Mouse (Mus musculus) adrenal gland, postnatal 10 days (tissue): Measurements from ENCODE around the gene Gadd45a. TPM values are rescaled to one million over a fixed set of nuclear protein-coding genes. Genes with fewer than 3 reads are reported as not detected.
"Not testable (repeated sequence)": the region's sequence is repeated elsewhere in the genome, so short reads cannot be mapped to it uniquely, and the experiment has no call there.

Source experiments
- DNase-seq: peaks from one replicate; pipeline ENCODE4 v3.0.0; 2021; ENCODE audit warnings: mixed read lengths
- total RNA-seq, 2 experiments: library from RNA; stranded (reverse); gene quantifications; 2 replicates each; pipeline ENCODE4 v1.2.3; 2021

The Gadd45a gene
- total RNA-seq, 2 experiments from 2014 or later: 11.6 to 16.2 TPM

DNA sequence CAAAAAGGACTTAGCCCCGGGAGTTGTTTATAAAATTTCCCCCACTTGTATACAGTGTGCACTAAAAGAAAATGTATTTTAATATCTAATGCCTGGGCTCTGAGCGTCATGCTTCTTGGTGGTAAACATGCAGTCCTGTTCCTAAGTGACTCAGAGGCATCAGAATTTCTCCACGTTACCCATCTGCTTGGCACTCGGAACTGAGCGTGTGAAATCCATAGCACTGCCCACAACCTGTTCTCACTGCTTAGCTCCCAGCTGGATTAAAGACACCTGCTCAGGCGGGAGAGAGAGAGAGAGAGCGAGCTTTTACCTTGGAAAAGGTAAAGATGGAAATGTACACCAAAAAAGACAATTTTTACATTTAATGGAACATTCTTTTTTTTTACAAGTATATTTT lies 18.3 kb downstream of the Gadd45a start:
- not testable (repeated sequence) for DNase-seq

DNA sequence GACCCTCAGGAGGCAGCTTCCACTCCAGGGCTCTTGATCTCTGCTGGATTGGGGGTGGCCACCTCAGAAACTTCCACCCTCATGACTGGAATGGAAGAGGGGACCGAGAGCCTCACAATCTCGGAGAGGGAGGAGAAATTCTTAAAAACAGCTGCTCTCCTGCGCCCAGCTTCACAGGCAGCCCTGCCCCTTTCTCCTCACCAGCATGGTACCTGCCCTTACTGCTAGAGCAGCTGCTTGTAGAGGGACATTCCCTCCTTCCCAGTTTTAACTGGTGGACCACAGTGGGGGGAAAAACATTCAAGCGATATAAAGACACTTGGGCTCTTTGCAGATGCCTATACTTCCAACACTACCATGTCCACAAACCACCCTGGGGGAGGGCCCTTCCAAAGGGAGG lies 18.9 kb downstream of the Gadd45a start:
- DNase-seq: no peak

- no peak for DNase-seq
Observed at GRCm38 (mm10) chr6:67016520-67017111, 20.6 kb downstream of the Gadd45a start.

DNA sequence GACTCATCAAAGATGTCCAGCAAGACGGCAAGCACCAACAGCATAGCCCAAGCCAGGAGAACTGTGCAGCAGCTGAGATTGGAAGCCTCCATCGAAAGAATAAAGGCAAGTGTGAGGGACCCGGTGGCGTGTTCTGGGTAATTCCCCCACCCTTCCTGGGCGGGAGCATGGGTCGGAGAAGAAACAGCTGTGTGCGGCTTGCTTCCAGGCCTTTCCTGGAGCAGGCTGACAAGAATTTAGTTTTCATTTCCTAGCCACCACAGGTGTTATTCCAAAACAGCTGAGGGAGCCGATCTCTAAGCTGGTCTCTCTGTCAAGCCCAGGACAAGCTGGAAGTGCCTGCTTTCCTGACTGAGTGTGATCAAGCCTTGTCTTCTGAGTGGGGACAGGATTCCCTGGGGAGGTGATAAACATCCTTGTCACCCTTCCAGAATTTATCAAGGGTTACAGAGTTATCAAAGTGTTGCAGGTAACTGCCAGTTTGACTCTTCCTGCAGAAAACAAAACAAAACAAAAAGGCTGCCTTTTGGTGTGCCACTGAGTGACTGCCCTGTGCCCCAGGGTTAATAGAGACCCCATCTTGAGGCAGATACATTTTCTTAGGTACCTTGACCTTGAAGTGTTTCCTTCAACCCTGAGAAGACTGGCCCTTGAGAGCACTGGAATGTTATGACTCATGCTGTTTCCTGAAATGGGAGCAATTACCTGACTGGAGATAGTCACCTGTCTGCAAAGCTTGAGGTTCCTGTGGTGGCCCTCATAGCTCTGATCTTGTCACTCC lies 21.3 kb downstream of the Gadd45a start:
- DNase-seq: no peak

GRCm38 (mm10) chr6:67014679-67015075 lies 22.6 kb downstream of the Gadd45a start:
- DNase-seq: peak; percentile 30

DNA sequence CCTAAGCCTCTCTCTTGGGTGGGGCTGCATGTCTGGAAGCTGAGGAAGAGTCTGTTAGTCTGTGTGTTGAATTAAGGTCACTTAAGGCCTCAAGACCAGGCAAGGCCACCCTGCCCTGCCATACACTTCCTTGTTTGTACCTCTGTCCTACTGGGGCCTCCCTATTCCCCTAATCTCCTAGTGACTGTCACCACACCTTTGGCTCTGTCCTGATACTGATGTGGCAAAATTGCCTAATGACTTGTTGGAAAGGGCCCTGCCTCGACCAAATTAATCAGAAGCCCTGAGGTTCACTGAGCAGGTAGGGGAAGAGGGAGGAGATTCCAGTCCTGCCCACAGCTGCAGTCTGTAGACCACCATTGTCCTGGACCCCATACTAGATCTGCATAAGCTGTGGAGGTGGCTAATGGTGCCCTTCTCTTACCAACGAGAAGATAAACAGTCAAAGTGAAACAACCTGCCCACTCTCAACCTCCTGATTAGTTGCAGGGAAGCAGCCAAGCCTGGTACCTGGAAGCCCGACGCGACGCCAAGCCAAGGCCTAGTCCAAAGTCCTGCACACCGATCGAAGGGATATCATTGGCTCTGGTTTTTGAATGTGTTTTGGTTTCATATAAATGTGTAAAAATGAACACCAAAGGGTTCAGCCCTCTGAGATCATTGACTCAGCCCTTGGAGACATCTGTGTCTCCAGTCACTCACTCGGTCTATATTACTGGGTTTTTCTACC lies 23.1 kb downstream of the Gadd45a start:
- DNase-seq: no peak

GRCm38 (mm10) chr6:67013293-67013948 lies 23.8 kb downstream of the Gadd45a start:
- DNase-seq: no peak

GRCm38 (mm10) chr6:67011217-67011518 lies 26.1 kb downstream of the Gadd45a start:
- DNase-seq: no peak

DNA sequence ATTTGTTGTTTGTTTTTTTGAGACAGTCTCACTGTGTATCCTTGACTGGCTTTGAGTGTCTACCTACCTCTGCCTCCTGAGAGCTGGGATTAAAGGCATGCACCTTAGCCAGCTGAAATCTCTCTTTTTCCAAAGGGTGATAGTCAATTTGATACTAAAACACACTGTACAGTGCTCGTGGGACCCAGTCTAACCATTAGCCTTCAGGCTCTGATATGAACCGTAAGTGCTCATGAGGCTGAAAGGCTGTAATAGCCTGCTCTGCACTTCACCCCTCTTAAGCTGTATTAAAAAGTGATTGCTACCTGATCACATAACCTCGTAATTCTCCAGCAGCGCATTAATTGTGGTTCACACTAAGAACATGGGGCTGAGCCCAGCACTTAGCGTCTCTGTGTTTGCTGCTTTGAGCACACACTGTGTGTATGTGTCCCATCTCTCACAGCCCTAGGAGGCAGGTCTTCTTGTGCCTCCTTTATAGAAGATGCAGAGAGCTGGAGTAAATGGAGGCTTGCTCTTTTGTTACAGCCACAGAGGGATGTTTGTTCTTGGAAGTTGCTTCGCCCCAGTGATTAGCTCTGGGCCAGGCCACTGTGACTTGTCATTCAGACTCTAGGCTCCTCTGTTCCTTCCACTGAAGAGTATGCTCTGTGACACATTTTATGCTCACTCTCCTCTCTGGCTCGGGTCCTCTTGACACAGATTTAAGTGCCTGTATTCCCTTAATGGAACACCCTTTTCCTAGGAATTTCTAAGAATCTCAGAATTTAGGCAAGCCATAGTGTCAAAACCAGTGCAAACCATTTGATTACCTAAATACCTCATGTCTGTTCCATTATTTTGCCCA lies 26.7 kb downstream of the Gadd45a start:
- no peak for DNase-seq

GRCm38 (mm10) chr6:67009888-67010287 lies 27.4 kb downstream of the Gadd45a start:
- no peak for DNase-seq

DNA sequence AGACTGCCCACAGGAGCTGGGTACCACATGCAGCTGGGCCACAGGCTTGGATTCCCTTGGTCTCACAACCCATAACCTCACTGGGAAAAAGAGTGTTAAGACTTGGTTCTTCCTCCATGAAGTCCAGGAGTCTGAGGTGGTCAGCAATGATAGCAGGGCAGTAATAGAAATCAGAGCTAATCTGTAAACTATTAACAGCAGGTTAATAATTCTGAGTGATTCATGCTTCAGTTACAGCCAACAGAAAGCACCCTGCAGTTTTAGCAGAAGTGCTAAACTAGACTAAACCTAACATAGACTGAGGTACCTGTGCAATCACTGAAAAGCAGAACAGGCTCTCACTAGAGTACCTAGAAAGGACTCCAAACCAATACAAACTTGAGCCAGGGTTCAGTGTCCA lies 37.5 kb downstream of the Gadd45a start:
- no peak for DNase-seq

GRCm38 (mm10) chr6:66998645-66999044 lies 38.6 kb downstream of the Gadd45a start:
- peak; percentile 70 for DNase-seq

DNA sequence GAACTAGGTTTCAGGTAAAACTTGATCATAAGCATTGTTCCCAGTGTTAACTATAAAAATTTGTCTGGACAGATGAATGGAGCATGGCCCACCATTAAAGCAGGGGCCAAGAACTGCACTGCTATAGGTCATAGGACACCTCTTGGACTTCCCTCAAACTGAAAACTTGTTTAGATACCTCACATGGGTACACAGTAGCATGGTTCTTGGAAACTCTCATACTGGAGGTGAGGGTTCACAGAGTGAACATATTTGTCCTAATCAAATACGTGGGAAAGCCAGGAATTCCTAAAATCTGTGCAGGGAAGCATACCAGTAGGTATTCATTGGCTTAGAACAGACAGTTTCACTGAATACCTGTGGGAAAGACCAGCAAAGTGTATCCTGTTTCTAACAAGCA lies 41.0 kb downstream of the Gadd45a start:
- DNase-seq: no peak

DNA sequence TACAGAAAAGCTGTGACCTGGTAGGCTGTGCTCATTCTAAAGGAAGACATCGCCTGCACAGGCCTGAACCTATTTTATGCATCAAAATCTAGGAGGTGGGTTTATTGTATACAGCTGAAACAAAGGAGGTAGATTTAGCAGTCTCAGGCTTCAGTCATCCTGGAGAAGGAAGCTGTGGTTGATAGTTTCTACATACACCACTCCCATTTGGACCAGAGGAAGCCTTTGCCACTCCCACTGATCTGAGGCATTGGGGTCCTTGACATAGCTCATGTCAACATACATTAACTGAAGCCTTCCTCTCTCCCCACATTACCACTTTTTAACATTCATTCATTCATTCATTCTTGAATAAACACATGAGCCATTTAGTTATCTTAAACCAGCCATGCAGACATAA lies 41.4 kb downstream of the Gadd45a start:
- DNase-seq: no peak

DNA sequence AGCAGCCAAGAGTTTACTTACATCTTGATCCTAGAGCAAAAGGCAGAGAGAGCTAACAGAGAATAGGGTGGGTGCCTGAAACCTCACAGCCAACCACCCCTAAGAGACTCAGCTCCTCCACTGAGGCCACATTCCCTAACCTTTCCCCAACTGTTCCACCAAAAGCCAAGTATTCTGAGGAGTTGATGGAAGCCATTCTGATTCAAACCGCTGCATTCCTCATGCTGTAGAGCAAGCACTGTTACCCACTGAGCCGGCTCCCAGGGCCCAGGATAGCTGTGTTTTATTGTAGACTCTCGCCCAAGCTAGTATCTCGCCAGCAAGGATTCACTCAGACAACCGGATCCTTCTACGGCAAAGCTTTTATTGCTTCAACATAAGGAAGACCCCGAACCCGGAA lies 42.3 kb downstream of the Gadd45a start:
- no peak for DNase-seq

- no peak for DNase-seq
Observed at GRCm38 (mm10) chr6:66992786-66993185, 44.5 kb downstream of the Gadd45a start.

GRCm38 (mm10) chr6:66992232-66992631 lies 45.0 kb downstream of the Gadd45a start:
- DNase-seq: no peak

DNA sequence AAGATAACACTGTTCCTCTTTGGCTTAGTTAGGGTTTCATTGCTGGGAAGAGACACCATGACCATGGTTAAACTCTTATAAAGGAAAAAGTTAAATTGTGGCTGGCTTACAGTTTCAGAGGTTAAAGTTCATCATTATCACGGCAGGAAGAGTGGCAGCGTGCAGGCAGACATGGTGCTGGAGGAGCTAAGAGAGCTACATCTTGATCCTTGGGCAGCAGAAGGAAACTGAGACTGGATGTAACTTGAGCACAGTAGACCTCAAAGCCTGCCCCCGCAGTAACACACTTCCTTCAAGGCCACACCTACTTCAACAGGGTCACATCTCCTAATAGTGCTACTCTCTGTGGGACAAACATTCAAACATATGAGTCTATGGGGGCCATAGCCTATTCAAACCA lies 47.7 kb downstream of the Gadd45a start:
- no peak for DNase-seq

GRCm38 (mm10) chr6:66989037-66989436 lies 48.2 kb downstream of the Gadd45a start:
- no peak for DNase-seq

- DNase-seq: no peak
Observed at GRCm38 (mm10) chr6:66988363-66988762, 48.9 kb downstream of the Gadd45a start.

DNA sequence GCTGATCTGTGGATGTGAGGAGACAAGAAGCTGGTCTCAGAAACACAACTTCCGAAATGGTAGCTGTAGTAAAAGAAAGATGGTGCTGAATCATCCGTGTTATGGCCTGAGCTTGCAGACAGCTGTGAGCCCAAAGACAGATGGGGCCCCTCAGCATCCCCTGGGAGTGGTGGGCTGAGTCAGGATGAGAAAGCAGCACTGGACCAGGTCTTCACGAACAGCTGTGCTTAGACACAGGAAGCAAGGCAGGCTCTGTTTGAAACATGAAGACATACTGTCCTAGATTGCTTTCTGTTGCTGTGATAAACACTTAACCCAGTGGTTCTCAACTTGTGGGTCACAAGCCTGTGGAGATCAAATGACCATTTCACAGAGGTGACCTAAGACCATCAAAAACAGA lies 49.6 kb downstream of the Gadd45a start:
- no peak for DNase-seq

DNA sequence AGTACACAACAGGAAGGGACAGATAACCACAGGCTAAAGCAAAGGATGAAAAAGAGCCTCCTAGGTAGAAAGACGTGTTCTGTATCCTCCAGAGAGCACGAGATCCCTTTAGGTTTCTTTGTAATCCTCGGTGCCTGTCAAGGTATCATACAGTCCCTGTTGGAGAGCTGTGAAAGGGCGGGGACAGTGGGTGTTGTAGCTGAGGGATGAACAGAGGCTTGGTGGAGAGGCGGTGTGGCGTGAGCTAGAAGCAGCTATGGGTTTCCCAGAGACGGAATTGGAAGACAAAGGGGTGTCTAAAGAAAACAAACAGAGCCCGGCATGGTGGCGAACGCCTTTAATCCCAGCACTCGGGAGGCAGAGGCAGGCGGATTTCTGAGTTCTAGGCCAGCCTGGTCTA lies 51.2 kb downstream of the Gadd45a start:
- no peak for DNase-seq
